Mouse (Mus musculus) cerebellum, adult 8-10 months (tissue): ENCODE data around the gene Itpkb.

ENCODE experiments used
- DNase-seq: peaks from one replicate; pipeline ENCODE4 v3.0.0; 2022

Gene Itpkb

DNA sequence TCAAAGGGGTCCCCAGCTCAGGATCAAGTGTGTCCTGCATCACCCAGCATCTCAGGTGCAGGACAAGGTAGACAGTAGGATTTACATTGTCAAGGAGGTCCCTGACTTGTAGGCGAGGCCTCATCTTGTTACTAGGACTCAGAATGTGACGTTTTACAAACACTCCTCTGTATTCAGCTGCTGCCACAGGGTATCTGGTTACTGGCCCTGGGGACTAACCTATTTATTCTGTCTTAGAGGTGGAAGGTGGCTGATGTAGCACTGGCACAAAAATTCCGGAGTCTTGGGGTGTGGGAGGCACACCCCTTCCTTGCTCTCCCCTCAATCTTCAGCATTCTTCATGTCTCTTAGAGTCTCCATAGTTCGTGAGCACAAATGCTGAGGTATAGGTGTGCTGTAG lies 16.8 kb downstream of the Itpkb start:
- no peak for DNase-seq

DNA sequence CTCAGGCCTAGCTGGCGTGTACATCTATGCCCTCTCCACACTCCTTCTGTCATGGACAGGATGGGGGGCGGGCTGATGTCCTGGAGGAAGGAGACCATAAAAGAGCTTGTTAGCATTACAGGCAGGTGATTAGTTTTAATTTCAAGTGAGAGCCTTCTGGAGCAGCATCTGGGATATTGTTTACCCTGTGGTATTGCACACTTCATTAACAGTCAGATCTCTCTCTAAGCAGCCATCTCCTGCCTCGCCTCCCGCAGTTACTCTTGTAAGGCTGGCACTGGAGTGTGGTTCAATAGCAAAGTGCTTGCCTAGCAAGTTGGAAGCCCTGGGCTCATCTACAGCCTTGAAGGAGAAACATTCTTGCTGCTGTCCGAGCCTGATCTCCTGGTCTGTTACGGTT lies 17.6 kb downstream of the Itpkb start:
- no peak for DNase-seq

DNA sequence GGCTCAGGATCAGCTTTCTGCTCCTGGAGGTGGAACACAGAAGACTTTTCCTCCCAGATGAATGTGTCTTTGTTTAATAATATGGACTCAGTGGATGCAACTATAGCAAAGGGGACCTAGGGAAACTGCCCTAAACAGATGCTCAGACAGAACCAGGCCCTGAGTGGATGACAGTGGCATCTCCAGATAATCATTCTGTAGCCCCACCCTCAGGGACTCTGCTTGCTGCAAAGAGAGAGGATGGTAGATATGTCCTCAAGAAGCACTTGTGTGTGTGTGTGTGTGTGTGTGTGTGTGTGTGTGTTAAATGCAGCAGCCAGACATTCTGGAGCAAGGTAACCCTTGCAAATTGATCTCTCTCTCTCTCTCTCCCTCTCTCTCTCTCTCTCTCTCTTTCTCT lies 18.8 kb downstream of the Itpkb start:
- DNase-seq, result no peak

DNA sequence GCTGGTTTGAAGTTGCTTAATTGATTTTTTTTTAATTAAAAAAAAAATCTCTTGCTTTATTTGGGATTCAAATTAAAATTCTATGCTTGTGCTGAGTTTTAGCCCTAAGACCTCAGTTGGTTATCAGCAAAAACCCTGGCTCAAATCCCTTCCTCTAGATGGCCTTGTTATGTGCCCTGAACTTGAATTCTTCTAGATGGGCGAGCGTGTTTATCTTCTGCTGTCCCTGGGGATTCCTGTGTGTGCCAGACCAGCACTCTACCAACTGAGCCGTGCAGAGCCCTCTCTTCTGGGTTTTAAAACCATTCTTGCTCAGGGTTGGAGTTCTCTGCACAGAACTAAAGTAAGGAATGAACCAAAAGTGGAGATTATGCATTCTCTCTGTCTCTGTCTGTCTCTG lies 22.0 kb downstream of the Itpkb start:
- DNase-seq, result no peak

DNA sequence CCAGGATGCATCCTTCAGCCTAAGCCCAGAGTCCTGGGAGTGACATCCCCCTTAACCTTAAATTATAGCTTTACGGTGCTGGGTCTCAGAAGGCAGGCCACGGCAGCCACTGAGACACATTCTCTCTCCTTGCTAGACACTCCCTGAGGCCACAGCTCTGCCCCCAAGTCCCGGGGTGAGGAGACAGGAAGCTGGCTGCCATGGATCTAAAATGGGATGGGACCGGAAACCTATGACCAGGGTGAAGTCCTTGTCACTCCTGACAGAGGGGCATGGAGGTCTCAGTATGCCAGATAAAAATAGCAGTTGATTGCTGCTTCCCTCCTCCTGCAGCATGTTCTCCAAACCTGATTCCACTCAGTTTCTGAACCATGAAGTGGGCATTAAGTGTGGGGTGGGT lies 23.8 kb downstream of the Itpkb start:
- DNase-seq, result no peak

DNA sequence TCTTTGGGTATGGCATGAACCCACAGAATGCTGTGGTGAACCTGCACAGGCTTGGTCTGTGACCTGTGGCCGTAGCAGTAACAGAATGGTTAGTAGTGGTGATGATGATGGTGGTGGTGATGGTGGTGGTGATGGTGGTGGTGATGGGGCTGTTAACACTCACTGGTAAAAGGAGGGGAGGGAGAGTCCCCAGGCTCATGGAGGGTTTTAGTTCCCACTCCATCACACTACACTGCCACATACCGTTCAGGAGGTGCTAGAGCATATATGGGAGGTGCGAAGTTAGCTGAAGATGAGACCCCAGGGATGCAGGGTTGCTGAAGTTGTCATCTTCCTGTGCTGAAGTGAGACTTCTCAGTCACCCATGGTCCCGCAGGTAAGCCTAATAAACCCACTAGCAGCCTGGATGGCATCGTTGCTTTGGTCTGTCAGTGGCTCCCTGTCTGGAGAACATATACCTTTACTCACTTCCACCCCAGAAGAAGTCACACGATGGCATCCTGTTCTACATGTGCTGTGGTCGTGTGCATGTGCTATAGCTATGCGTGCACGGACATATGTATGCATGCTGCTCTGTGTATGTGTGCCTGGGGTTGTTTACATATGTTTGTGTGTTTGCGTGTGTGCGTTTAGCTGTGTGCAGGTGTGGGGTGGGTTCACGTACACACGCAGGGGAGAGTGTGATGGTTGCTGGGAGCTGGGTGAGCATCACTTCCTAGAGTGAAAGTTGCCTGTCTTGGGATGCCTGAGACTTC lies 24.9 kb downstream of the Itpkb start:
- DNase-seq, result no peak

DNA sequence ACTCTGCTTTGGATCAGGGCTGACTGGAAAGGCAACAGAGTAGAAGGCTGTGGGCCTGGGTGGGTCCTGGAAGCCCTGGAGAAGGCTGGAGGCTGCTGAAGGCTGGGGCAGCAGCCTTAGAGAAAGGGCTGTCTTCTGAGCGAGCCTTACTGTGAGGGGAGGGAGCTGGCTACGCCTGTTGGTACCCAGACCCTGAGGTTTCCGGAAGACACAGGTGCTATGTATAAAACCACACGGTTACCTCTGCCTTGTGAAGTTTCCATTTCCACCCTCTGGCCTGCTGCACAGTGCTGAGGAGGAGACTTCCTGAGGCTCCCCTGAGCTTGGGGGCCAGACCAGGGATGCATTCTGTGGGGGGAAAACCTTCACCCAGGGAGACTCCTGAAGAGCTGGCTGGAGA lies 25.9 kb downstream of the Itpkb start:
- no peak for DNase-seq

DNA sequence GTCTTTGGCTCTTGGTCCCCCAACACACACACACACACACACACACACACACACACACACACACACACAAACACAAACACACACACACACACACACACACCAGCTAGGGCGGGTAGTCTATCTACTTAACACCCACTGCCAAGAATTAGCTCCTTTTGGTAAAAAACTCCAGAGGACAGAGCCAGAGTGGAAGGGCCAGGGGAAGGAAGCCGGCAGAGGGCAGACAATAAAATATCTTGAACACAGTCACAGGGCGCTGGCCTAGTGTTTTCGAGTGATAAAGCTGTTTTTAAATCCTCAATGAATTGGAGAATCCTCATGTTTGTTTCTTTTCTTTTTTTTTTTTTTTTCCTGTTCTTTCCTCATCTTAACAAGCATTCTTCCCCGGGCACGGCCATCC lies 26.6 kb downstream of the Itpkb start:
- no peak for DNase-seq

DNA sequence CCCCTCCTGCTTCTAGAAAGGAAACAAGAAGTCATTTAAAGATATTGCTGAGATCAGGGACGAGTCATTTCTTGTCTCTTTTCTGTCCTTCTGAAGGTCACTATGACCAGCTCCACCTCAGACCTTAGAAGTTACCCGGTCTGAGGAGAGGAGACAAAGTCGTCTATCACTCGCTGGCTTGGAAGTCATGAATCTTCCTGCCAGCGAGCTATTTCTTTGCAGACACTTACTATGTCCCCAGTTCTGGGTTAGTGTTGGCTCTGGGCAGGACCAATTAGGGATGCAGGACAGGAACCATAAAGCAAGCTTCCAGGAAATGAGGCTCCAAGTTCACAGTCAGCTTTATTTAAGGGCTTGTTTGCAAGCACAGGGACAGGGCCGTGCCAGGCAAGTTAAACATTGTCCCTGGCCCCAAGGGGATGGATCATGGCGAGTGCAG lies 27.6 kb downstream of the Itpkb start:
- DNase-seq, result no peak

DNA sequence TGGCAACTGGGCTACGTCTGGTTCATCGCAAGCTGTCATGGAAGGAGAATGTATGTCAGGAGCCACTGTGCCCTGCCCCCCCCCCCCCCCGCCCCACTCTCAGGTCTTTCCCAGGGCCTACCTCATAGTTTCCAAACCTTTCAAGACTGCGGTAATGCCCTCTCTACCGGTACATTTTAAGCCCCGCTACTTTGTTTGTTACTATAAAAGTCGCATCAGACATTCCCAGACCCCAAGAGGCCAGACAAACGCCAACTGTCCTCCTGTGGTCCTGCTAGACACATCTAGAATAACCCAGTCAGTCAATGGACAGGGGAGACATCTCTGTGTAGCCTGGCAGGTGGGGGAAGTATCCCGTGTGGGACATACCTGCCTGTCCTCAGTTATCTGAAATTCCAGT lies 28.2 kb downstream of the Itpkb start:
- DNase-seq, result no peak

DNA sequence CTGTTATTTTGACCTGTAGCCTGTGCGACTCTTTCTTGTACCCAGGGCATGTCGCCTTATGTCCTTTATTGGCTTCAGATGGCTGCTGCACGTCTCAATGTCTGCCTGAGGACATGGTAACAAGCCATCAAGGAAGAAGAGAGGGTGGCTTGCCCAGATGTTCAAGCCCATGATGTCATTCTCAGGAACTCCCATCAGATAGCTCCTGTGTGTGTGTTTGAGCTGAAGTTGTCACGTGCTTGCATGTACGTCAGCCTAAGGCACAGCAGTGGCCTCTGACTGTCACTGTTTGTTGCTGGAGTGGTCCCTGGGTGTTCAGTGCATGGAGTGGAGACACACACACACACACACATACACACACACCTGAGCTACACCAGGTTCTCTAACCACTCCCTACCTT lies 29.0 kb downstream of the Itpkb start:
- DNase-seq, result no peak

DNA sequence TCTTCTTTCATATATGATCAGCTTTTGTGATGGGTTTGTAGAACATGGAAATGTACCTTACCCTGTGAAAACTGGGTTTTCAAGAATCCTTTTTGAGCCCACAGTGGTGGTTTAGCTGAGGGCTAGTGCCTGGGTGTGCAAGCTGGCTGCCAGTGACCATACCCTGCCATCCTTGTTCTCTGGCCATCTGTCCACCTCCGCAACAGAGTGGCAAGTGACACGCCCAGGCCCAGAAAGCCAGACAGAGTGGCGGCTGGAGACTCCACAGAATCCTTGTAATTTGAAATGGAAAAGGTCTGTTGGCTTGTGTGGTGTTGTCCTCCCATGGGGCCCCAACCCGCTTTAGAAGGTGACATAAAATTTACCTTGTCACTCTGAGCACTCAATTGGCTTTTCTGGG lies 31.9 kb downstream of the Itpkb start:
- DNase-seq, result peak; percentile 66

DNA sequence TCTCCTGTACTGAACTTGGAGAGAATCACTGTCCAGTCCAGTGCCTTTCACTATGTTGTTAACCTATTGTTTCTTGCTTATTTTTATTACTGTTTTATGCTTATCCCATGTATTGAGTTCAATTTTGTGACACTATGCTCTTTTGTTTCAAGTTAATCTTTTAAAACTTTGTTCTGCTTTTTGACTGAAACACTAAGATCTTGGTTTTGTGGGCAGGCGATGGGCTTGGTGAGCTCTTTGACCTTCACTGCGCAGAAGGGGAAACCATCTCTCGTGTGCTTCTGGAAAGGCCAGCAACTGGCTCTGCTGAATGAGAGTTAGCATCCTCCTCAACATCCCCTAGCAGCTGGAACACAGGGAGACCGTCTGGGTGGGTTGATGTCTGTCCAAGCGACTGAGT lies 32.6 kb downstream of the Itpkb start:
- DNase-seq, result no peak

DNA sequence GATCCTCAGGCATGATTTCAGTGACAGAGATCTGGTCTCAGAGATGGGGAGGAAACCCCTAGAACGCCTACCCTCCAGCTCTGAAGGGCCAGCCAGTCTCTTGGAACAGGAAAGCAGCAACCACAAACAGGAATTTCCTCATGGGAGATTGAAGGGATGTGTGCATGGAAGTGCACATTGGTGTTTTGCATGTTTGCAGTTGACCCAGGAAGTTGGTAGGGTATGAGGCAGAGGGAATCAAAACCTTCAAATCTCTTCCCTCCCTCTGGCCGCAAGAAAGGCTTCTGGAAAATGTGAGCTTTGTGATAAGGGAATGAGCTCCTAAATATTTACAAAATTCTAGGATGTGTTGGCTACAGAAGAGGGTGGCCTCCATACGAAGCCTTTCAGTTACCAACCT lies 33.0 kb downstream of the Itpkb start:
- no peak for DNase-seq

DNA sequence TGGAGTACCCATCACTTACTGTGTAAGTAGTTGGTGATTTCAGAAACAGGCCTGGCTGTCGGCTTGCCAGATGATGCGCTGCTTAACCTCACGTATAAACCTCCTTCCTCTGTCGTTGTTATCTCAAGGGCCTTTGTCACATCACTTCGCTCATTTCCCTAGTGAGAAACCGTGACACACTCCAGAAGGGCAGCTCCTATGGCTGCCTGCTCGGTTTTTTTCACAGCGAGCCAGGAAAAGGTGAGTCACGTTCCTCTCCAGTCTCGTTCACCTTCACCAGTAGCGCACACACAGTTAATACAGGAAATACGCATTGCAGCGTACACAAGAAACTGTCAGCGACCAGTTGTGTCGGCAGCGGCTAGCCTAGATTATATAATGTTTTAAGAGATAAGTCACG lies 33.7 kb downstream of the Itpkb start:
- DNase-seq, result no peak

DNA sequence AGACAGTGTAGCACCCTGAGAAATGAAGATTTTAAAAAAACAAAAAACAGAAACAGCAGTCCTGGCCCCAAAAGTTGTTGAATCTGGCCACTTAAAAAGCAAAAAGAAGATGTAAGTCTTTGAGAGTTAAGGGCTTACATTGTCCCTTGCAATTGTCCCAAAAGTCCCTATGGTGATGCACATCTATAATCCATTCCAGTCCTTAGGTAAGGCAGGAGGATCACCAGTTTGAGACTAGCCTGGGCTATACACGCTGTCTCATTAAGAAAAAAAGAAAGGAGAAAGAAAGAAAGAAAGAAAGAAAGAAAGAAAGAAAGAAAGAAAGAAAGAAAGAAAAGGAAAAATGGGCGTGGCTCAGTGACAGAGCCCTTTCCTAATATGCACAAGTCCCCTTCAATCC lies 34.4 kb downstream of the Itpkb start:
- no peak for DNase-seq

DNA sequence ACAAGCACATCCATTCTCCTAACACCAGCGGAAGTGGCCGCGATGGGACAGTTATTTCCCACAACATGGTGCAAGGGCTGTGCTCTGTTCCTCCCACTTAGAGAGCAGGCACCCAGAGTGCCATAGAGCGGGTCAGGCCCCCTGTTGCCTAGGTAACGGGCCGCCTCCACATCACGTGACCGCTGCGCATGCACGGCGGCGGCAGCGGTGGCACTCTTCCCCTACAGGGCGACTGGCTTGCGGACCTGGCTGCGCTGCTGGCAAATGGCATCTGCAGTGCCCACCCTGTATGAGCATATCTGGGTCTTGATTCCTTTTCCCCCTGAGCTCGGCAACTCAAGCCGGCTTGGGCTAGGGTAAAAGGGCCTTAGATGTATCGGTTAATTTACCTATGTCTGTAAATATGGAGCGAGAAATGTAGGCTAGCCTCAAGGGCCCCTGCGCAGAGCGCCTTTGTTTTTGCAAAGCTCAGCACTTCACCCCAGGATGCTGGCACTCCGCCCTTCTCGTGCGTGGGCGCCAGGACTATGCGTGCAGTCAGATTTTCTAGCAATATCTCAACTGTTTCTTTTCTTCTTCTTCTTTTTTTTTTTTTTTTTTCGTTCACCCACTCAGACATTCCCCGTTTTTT lies 35.0 kb downstream of the Itpkb start:
- DNase-seq, result peak; percentile 93

DNA sequence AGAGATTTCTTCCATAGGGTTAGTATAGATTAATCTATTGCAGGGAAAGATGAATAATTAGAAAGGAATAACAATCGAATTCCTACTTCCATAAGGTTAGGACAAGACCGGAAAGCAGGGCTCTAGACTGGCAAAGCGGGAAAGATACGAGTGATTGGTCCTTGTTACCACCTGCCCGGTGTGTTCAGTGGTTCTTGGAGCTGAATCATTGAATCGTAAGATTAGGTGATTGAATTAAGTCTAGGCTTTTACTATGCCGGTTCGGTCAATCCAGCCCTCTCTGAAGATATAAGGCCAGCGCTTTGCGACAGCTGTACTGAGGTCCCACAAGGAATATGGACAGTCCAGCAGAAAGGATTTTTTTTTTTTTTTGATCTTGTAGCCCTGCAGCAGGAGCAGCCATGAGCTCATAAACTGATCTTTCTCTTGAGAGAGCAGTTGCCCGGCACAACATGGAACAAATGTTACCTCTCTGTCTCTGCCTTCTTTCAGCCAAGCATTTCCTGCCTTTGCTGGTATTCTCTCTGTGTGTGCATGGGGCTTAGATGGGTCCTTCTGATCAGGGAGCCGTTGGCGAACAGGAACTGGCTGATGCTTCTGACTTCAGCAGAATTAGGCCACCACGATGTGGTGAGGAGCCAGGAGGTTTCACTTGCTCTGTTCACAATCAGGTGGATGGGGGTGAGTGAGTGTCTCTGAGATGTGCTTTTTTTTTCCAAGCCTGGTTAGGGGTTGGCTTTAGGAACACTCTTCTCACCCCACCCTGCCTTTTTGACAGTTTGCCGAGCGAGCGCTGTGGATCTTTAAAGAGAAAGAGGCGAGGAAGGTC lies 35.9 kb downstream of the Itpkb start:
- DNase-seq, result peak; percentile 58

DNA sequence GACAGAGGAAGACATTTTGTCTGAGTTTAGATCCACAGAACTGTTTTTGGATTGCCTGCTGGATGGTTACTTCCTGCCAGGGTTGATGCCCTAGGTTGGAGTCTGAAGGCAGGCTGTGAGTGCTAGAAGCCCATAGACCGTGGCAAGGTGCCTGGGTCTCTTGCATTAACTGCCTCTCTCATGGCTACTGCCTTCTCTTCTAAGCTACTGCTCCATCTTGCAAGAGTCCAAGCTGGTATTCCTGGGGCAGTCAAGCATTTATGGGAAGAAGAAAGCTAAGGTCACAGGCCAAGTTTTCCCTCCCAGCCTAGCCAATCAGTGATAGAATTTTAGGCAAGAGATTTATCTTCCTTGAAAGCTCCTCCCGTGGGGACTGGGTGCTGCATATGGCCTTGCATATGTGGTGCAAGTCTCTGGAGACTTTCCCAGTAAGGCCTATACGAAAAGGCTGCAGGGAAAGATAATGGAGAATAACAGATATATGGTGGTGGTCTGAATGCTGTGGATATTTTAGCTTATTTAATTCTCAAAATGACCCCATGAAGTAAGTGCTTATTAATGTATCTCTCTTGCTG lies 36.8 kb downstream of the Itpkb start:
- peak; percentile 39 for DNase-seq

DNA sequence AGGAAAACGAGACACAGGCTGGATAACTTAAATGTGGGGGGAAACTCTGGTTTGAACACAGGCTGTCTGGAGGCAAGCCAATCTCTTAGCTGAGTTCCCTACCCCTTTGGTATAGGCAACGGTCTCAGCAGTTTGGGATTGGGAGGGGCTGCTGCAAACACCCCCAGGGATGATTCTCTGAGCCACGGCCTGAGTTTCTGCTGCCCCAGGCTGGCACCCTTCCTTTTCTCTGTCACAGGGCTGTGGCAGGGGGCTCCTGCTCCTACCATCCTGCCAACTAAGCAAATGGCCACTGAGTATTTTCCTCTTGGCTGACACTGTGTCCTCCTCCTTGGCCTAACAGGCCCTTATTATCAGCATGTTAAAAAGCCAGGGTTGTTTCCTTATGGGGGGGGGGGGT lies 37.3 kb downstream of the Itpkb start:
- DNase-seq, result no peak

DNA sequence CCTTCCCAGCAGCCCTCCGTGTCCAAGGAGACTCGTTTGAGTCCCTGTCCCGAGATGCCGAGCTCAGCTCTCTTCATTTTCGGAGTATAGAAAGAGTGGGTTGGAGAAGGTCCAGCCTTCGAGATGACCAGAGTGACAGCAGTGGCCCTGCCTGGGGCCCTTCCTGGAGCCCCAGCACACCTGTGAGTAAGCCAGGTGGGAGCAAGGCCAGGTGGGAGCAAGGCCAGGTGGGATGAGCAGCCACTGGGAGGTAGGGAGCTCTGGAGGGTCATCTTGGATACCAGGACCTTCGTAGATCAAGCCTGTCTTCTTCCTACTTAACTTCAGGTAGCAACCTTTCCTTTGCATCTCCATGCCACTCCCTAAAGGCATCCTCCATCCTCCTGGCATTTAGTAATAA lies 37.8 kb downstream of the Itpkb start:
- DNase-seq, result peak; percentile 49

DNA sequence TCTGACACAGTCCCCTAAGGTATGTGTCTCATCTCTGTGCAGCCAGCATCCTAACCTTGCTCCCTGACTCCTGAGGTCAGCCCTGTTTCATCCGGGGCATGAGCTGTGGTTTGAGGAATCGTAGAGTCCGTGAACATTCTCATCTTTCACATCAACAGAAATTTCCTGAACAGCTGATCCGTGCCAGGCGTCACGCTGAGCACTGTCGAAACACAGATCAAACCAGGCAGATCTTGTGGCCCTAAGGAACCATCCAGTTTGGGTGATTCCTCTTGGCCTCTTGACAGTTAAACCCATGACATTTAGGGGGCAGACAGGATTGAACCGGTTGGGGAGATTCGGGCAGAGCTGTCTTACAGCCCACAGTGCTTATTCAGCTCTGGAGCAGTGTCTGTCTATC lies 38.4 kb downstream of the Itpkb start:
- no peak for DNase-seq

DNA sequence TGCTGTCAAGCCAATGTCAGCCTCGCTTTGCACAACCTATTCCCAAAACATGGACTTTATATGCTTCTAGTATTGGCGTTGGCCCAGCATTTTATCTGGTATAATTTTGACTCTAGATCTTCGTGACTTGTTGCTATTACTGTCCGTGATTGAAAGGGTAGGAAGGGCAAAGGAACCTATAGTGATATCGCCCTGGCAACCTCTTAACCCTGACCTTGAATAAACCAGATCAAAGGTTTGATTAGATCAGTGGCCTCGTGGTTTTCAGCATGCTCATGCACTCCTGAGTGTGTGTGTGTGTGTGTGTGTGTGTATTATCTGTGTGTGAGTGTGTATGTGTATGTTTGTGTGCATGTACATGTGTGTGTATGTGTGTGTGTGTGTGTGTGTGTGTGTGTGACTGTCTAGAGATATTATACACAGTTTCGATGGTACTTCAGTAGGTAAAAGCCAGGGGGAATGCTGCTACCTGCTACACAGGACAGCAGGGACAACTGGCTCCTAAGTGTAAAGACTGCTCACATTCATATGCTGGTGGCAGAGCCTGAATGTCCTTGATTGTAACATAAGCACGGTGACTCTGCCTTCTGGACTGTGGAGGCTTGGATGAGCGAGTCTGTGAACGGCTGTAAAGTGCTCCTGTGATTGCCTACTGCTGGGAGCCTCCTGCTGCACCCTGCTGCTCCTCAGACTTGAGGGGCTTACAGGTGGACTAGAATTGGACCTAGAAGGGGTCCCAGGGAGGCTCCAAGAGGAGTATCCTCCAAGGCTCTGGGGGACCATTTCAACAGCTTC lies 40.8 kb downstream of the Itpkb start:
- no peak for DNase-seq
